Mouse (Mus musculus): Measurements from ENCODE around the gene Fam81a.

DNA sequence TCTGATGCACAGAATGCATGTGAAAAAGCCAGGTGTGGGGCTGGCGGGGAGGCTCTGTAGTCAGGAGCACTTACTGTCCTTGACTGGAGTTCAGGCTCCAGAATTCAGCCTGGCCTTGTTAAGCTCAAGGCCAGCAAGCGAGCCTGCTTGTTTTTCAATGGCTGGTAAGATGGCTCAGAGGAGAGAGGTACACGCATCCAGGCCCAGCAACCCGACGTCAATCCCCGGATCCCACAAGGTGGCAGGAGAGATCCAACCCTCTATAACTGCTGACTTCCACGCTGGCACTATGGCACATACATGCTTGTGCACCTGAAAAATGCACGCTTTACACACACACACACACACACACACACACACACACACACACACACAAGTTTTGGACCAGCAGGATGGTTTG lies 39.3 kb downstream of the Fam81a start:
- no peak for TF ChIP-seq POLR2A (IDR thresholded peaks at IDR 0.05; ENCODE audit: control insufficient read depth, low read depth, low read length)
- TF ChIP-seq CTCF (IDR thresholded peaks at IDR 0.05; ENCODE audit: control insufficient read depth, insufficient read depth, insufficient replicate concordance, low read depth, low read length): 0 out of 2 replicates have a peak, but pooled peaks have one; percentile 13

Measured in testis, adult 2 months (tissue).